Mouse (Mus musculus) right cerebral cortex, postnatal 25 days (tissue): ENCODE measurements around the gene Olfr1259.
"Not testable (repeated sequence)": the region's sequence is repeated elsewhere in the genome, so short reads cannot be mapped to it uniquely, and the experiment has no call there.

Source experiments
- DNase-seq: peaks from one replicate; pipeline ENCODE4 v3.0.0; 2022

Olfr1259 gene

GRCm38 (mm10) chr2:89948564-89948963 lies at the start of gene Olfr1259:
Olfr1259 (minus strand) TSS chr2:89948664.
- no peak for DNase-seq

- no peak for DNase-seq
Observed at GRCm38 (mm10) chr2:89990921-89991320, 42.5 kb upstream of the Olfr1259 start, which contains the start of gene Olfr1261. Olfr1261 (plus strand) TSS chr2:89991221.

- DNase-seq: no peak
Observed at GRCm38 (mm10) chr2:89977709-89978108, 29.2 kb upstream of the Olfr1259 start.

- DNase-seq: no peak
Observed at GRCm38 (mm10) chr2:89974184-89974583, 25.7 kb upstream of the Olfr1259 start, which contains the start of gene Olfr1260. Olfr1260 (plus strand) TSS chr2:89974340.

GRCm38 (mm10) chr2:89927009-89927408 lies 21.5 kb downstream of the Olfr1259 start, which contains the start of gene Olfr1258:
Olfr1258 (plus strand) TSS chr2:89927309.
- DNase-seq: no peak

- DNase-seq: not testable (repeated sequence)
Observed at GRCm38 (mm10) chr2:89912616-89913015, 35.8 kb downstream of the Olfr1259 start.
